Mouse (Mus musculus) limb, embryonic 10.5 days (tissue): ENCODE data around the gene Hist1h3i. TPM values are rescaled to one million over a fixed set of nuclear protein-coding genes. Genes with fewer than 3 reads are reported as not detected.
"Not testable (repeated sequence)": the region's sequence is repeated elsewhere in the genome, so short reads cannot be mapped to it uniquely, and the experiment has no call there.

ENCODE experiments used
- DNase-seq: peaks from one replicate; pipeline ENCODE4 v3.0.0-alpha.2; 2017; ENCODE audit warnings: low spot score
- H3K27ac ChIP-seq: fragments of 300-500 bp; sonication (generic); 2 replicates; pipeline ENCODE4 v1.5.1; 2016; ENCODE audit warnings: mild to moderate bottlenecking
- H3K27me3 ChIP-seq: fragments of 300-500 bp; sonication (generic); 2 replicates; pipeline ENCODE4 v1.6.1; 2016; ENCODE audit warnings: low read depth, mild to moderate bottlenecking; ENCODE audit not compliant: poor library complexity, severe bottlenecking
- H3K36me3 ChIP-seq: fragments of 300-500 bp; sonication (generic); 2 replicates; pipeline ENCODE4 v1.6.1; 2016; ENCODE audit warnings: mild to moderate bottlenecking, moderate library complexity
- H3K4me1 ChIP-seq: fragments of 300-500 bp; sonication (generic); 2 replicates; pipeline ENCODE4 v1.6.1; 2016
- H3K4me3 ChIP-seq: fragments of 300-500 bp; sonication (generic); 2 replicates; pipeline ENCODE4 v1.5.1; 2016; ENCODE audit warnings: mild to moderate bottlenecking, moderate library complexity
- H3K9me3 ChIP-seq: fragments of 300-500 bp; sonication (generic); replicated peaks from 2 replicates; pipeline ENCODE4 v1.6.1; 2016; ENCODE audit warnings: mild to moderate bottlenecking
- WGBS: fragments of 180-500 bp; shearing (Covaris S2); methylation state at CpG from one replicate; pipeline ENCODE4 v1.1.7; 2016; 5-methylcytosine and 5-hydroxymethylcytosine counted together
- microRNA-seq: library from miRNA; unstranded; fragments of <30 nt; microRNA quantifications from one replicate; pipeline ENCODE4, GENCODE M21; 2017
- polyA plus RNA-seq: library from polyadenylated mRNA; unstranded; fragments of >200 nt; fragmentation: Nextera tagmentation; extraction: Ambion mirVana; gene quantifications from 2 replicates; pipeline ENCODE4 v1.2.1, GENCODE M21; 2016

Gene Hist1h3i
- polyA plus RNA-seq, 1 experiment from 2014 or later, result 133 TPM

DNA sequence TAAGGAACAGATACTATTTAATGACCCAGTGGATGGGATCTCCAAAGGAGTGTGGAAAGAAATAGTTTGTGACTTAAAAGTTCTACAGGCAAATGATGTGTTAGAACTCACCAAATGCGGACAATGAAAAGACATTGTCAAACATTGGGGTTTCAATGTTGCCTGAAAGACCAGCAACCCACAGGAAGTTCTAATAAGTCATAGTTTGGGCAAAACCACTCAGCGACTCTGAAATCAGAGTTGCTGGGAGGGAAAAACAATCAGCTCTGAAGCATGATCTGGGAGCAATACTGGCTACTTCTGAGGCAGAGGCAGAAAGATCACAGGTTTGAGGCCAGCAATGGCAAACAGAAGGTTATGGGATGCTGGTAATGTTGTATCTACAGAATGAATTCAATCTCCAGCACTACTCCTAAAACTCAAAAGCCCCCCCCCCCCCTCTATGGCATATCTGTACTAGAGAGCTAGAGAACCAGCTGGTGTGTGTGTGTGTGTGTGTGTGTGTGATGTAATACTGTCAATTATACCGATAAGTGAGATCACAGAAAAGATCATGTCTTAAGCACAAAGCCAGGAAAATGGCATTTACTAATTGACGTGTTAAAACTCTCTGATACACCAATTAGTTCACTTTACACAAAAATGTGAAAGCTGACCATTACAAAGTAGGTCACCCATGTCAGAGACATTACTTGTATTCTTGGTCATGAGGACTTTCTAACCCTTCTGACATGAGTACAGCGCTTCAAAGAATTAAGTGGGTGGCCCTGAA is 33.6 kb downstream of the Hist1h3i start:
- 8% methylated on average over 5 of the region's 5 CpGs for WGBS
- peak overlapping the region; percentile 61 for H3K4me3 ChIP-seq
- H3K4me1 ChIP-seq, result peaks cover 22% of the 10 kb centered on the region
- peak overlapping the region; percentile 92 for H3K27ac ChIP-seq
- DNase-seq, result peak; percentile 64
- no peaks in the 10 kb centered on the region for H3K9me3 ChIP-seq
- no peaks in the 10 kb centered on the region for H3K36me3 ChIP-seq
- H3K27me3 ChIP-seq, result no peaks in the 10 kb centered on the region

DNA sequence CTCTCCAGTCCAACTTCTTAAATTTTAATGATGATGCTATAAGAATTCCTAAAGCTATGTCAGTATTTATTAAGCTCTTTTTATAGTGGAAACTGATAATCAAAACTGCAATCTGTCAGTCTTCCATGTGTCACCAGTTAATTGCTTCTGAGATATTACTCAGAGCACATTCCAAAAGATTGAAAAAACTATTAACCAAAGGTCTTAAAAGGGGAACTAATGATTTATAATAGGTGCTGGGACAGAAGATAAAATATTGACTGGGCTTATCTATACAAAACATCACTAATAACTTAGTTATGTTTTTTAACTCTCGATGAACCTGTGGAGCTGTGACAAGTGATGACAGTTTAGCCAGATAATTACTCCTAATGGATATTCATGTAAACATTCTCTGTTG is 38.2 kb downstream of the Hist1h3i start:
- Histone ChIP-seq H3K27me3 (no peaks in the 10 kb centered on the region), H3K4me1 (0 out of 2 replicates have a peak, but pooled peaks cover 3% of the 10 kb centered on the region), H3K4me3 (no peak overlapping the region), H3K9me3 (no peaks in the 10 kb centered on the region), H3K27ac (no peak overlapping the region), H3K36me3 (no peaks in the 10 kb centered on the region)
- 94% methylated on average over 1 of the region's 1 CpGs for WGBS
- no peak for DNase-seq

DNA sequence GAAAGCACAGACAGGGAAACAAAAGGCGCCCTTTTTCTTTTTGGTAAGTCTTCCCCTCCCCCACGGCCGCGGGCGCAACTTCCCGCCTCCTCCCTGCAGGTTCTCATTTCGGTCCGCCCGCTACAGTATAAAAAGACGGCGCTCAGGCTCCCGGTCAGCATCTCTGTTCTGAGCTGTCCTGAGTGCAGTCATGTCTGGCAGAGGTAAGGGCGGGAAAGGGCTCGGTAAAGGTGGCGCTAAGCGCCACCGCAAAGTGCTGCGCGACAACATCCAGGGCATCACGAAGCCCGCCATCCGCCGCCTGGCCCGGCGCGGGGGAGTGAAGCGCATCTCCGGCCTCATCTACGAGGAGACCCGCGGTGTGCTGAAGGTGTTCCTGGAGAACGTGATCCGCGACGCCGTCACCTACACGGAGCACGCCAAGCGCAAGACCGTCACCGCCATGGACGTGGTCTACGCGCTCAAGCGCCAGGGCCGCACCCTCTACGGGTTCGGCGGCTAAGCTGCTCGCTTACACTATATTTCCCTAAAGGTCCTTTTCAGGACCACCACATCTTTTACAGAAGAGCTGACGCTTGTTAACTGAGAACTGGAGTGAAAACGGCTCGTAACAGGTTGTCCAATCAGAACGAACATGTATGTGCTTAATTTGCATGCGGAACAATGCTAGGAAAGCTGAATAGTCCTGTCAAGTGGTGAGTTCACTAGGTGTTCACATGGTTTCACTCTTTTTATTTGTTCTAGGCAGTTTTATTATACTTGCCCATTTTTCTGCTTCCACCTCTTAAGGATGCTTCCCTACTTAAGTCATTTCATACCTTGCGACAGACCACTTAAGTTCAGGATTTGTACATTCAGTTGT is 48.0 kb downstream of the Hist1h3i start, which contains the start of gene Hist1h4j:
Gene Hist1h4j, plus strand, starts transcription at position 159 of the 862 bp plus-strand sequence.
- H3K4me3 ChIP-seq, result peak within 1 kb of the TSS; percentile 60
- not testable (repeated sequence) for H3K36me3 ChIP-seq, H3K27me3 ChIP-seq, H3K9me3 ChIP-seq
- H3K27ac ChIP-seq, result peak within 1 kb of the TSS; percentile 98
- peaks cover 13% of the 10 kb centered on the region for H3K4me1 ChIP-seq
- DNase-seq, result peak; percentile 97
- WGBS, result under 1% methylated on average over 40 of the region's 56 CpGs

DNA sequence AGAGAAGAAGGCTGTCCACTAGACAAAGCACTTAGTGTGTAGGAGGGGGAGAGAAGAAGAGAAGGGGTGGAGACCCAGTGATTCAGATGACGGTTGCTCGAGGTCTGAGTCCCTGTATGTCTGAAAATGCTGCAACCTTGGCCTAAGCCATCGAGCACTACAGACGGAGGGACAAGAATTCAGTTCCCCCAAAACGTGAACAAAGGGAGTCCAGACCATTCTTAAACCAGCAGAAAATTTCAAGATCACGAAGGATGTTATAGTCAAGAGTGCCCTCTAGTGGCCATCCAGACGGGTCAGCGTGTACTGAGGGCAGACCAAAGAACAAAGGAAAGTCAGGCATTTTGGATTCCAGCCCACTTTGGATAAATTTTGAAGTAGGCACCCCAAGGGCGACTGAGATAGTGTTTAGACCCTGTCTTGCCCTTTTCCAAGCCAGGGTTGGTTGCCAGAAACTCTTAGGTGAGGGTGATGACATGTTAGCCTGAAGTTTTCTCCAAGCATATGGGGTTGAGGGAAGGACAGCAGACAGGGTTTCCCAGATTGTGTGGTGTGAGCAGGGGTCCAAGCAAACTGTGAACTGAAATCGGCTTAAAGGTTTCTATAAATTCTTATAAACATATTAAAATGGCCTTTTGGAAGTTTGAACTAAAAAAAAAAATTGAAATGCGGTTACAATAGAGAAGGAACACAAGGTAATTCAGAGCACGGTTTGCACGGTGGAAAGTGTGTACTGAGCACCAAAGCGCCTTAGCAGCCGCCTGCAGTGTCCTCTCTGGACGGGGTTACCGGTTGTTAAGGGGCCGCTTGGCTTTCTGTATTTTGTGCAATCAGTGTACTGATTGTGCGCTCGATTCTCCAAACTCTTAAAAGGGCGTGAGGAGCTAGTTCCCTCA is 48.9 kb downstream of the Hist1h3i start:
- Histone ChIP-seq H3K4me1 (peaks cover 13% of the 10 kb centered on the region), H3K27ac (peak overlapping the region; percentile 98), H3K9me3 (no peaks in the 10 kb centered on the region), H3K27me3 (no peaks in the 10 kb centered on the region), H3K4me3 (peak overlapping the region; percentile 60), H3K36me3 (no peaks in the 10 kb centered on the region)
- peak; percentile 83 for DNase-seq
- WGBS, result under 1% methylated on average over 21 of the region's 21 CpGs

DNA sequence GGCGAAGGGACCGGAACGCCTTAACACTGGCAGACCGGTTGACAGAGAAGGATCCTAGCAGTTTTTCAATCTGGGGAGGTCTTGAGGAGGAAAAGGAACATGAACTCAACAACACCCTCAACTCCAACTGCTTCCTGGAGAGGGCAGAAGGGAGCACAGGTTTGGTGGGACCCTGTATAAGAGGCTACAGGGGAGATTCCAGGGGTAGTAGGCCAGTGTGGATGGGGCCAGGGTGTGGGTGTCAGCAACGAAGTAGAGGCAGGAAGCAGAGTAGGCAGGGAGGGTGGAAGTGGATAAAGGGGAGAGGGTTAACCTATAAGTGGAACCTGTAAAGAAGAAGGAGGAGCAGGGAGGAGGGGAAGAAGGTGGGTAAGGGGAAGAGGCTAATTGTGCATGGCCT is 49.7 kb downstream of the Hist1h3i start:
- Histone ChIP-seq H3K4me1 (peaks cover 13% of the 10 kb centered on the region), H3K27ac (peak overlapping the region; percentile 98), H3K27me3 (no peaks in the 10 kb centered on the region), H3K36me3 (no peaks in the 10 kb centered on the region), H3K9me3 (no peaks in the 10 kb centered on the region), H3K4me3 (peak overlapping the region; percentile 60; the same call in 1 of the 2 replicates)
- peak; percentile 50 for DNase-seq
- 58% methylated on average over 5 of the region's 5 CpGs for WGBS

Small RNA genes lying within 50 kb of the gene (microRNA-seq; reads per million reads assigned to microRNA genes)
- gene Gm19658 (not detected), gene Gm44346 (not detected), gene Gm44454 (0.88 reads per million), gene Gm44466 (not detected)

Other genes starting within 250 kb of the Hist1h3i start
- gene Olfr1366, start 240.6 kb downstream of the Hist1h3i start, polyA plus RNA-seq, result 0.06 TPM in 1 of 2 replicates, not detected in the other
- not detected in 2 replicates for gene Olfr1535, start 223.5 kb downstream of the Hist1h3i start, polyA plus RNA-seq
- not detected in 2 replicates for gene Olfr1364, start 201.6 kb downstream of the Hist1h3i start, polyA plus RNA-seq
- gene Olfr1362, start 169.3 kb downstream of the Hist1h3i start, polyA plus RNA-seq, result not detected in 2 replicates
- gene Olfr11, start 140.9 kb downstream of the Hist1h3i start, polyA plus RNA-seq, result not detected in 2 replicates
- gene Olfr1361, start 120.0 kb downstream of the Hist1h3i start, polyA plus RNA-seq, result not detected in 2 replicates
- not detected in 2 replicates for gene Olfr1360, start 106.0 kb downstream of the Hist1h3i start, polyA plus RNA-seq
- not detected in 2 replicates for gene Olfr1359, start 85.3 kb downstream of the Hist1h3i start, polyA plus RNA-seq
- 1.7 and 2.0 TPM in 2 replicates for gene Hist1h2bl, start 67.2 kb downstream of the Hist1h3i start, polyA plus RNA-seq
- 19.5 and 28.4 TPM in 2 replicates for gene Hist1h2ai, start 66.9 kb downstream of the Hist1h3i start, polyA plus RNA-seq
- 8.0 and 10.2 TPM in 2 replicates for gene Hist1h3h, start 65.7 kb downstream of the Hist1h3i start, polyA plus RNA-seq
- 6.8 and 7.9 TPM in 2 replicates for gene Hist1h2bm, start 61.3 kb downstream of the Hist1h3i start, polyA plus RNA-seq
- gene Hist1h4j, start 48.3 kb downstream of the Hist1h3i start, polyA plus RNA-seq, result 0.92 and 1.6 TPM in 2 replicates
- gene Hist1h4k, start 32.9 kb downstream of the Hist1h3i start, polyA plus RNA-seq, result 4.9 TPM in 1 of 2 replicates, not detected in the other
- 14.3 and 19.6 TPM in 2 replicates for gene Hist1h2ak, start 29.5 kb downstream of the Hist1h3i start, polyA plus RNA-seq
- 1.4 and 3.8 TPM in 2 replicates for gene Hist1h2bn, start 29.2 kb downstream of the Hist1h3i start, polyA plus RNA-seq
- gene Hist1h1b, start 2.7 kb downstream of the Hist1h3i start, polyA plus RNA-seq, result 33.1 and 40.9 TPM in 2 replicates
- 5.4 and 9.9 TPM in 2 replicates for gene Hist1h2an, start 3.8 kb upstream of the Hist1h3i start, polyA plus RNA-seq
- 3.4 and 5.5 TPM in 2 replicates for gene Hist1h2bp, start 4.1 kb upstream of the Hist1h3i start, polyA plus RNA-seq
- 17.9 and 22.1 TPM in 2 replicates for gene Hist1h2bq, start 26.8 kb upstream of the Hist1h3i start, polyA plus RNA-seq
- 2.0 and 2.1 TPM in 2 replicates for gene Hist1h2ao, start 27.1 kb upstream of the Hist1h3i start, polyA plus RNA-seq
- gene Hist1h4m, start 28.4 kb upstream of the Hist1h3i start, polyA plus RNA-seq, result not detected in 2 replicates
- 10.5 and 11.5 TPM in 2 replicates for gene Hist1h4n, start 48.8 kb upstream of the Hist1h3i start, polyA plus RNA-seq
- gene Hist1h2ap, start 50.1 kb upstream of the Hist1h3i start, polyA plus RNA-seq, result 6,450 and 6,557 TPM in 2 replicates
- gene Hist1h2br, start 50.4 kb upstream of the Hist1h3i start, polyA plus RNA-seq, result 19.4 and 23.0 TPM in 2 replicates
- 22.4 and 27.0 TPM in 2 replicates for gene Zfp184, start 161.7 kb upstream of the Hist1h3i start, polyA plus RNA-seq
- gene Pom121l2, start 197.8 kb upstream of the Hist1h3i start, polyA plus RNA-seq, result 0.14 and 0.28 TPM in 2 replicates
- gene Prss16, start 226.4 kb upstream of the Hist1h3i start, polyA plus RNA-seq, result 0.20 TPM in 1 of 2 replicates, not detected in the other